Mouse (Mus musculus): ENCODE measurements at regions not wholly inside any gene's neighbourhood (a gene's known extent, or its start where the extent isn't known, plus 50 kb on each side); places are given as distances from the start of the nearest gene placed in this dataset.

- TF ChIP-seq CTCF (IDR thresholded peaks at IDR 0.05; ENCODE audit: low read depth) (no peak), EP300 (IDR thresholded peaks at IDR 0.05; ENCODE audit: low read depth) (no peak)
Observed at GRCm38 (mm10) chrX:12916684-12917083, 154.6 kb upstream of the Usp9x start.

Data from liver, postnatal 0 days (tissue).